Mouse (Mus musculus) lung, adult 2 months (tissue): Measurements from ENCODE around the gene Npas3.

Experiments
- CTCF ChIP-seq: fragments of 200-500 bp; IDR thresholded peaks from 2 replicates; pipeline ENCODE4 v1.5.1; 2011; ENCODE audit warnings: mild to moderate bottlenecking, low read length, control low read depth; ENCODE audit not compliant: insufficient read depth
- POLR2A ChIP-seq: fragments of 200-500 bp; IDR thresholded peaks from 2 replicates; pipeline ENCODE4 v1.6.1; 2011; ENCODE audit warnings: low read depth, mild to moderate bottlenecking, control low read depth, low read length, borderline replicate concordance; ENCODE audit errors: extremely low read depth

- TF ChIP-seq POLR2A (no peak), CTCF (no peak)
These were observed 647.4 kb downstream of the Npas3 start for GRCm38 (mm10) chr12:53895909-53896308.
